Mouse (Mus musculus): Measurements from ENCODE around the gene Matn3. TPM values are rescaled to one million over a fixed set of nuclear protein-coding genes. Genes with fewer than 3 reads are reported as not detected.

The Matn3 gene
- polyA plus RNA-seq, 1 experiment from 2014 or later: 0.04 TPM

GRCm38 (mm10) chr12:9007811-9008210 is 60.1 kb downstream of the Matn3 start:
- H3K9me3 ChIP-seq (replicated peaks; ENCODE audit: low read length): no peaks in the 10 kb centered on the region
- H3K27me3 ChIP-seq (ENCODE audit: insufficient read depth, low read length): no peaks in the 10 kb centered on the region
- no peak for DNase-seq (ENCODE audit: low spot score)
- no peak for ATAC-seq (replicated peaks; ENCODE audit: low FRiP score, low read depth)
- no peak for TF ChIP-seq CTCF (IDR thresholded peaks at IDR 0.05; ENCODE audit: low read depth)
- H3K4me1 ChIP-seq (replicated peaks; ENCODE audit: insufficient read depth, low read length): no peaks in the 10 kb centered on the region
- H3K27ac ChIP-seq: no peak overlapping the region
- 93% methylated on average over 6 of the region's 6 CpGs for WGBS
- no peak overlapping the region for H3K4me2 ChIP-seq (ENCODE audit: low read length)
- 0 out of 2 replicates have a peak, but pooled peaks cover 12% of the 10 kb centered on the region for H3K36me3 ChIP-seq (ENCODE audit: insufficient read depth, low read length)
- H3K4me3 ChIP-seq (replicated peaks; ENCODE audit: low read depth, low read length): no peak overlapping the region
- H3K9ac ChIP-seq (ENCODE audit: low read depth, low read length): no peak overlapping the region

- 54% methylated on average over 4 of the region's 4 CpGs for WGBS
- no peaks in the 10 kb centered on the region for H3K27me3 ChIP-seq (ENCODE audit: insufficient read depth, low read length)
- H3K27ac ChIP-seq: no peak overlapping the region
- 0 out of 2 replicates have a peak overlapping the region, but pooled peaks have one; percentile 14 for H3K9ac ChIP-seq (ENCODE audit: low read depth, low read length)
- ATAC-seq (replicated peaks; ENCODE audit: low FRiP score, low read depth): no peak
- H3K36me3 ChIP-seq (ENCODE audit: insufficient read depth, low read length): 0 out of 2 replicates have a peak, but pooled peaks cover 12% of the 10 kb centered on the region
- H3K4me2 ChIP-seq (ENCODE audit: low read length): no peak overlapping the region
- no peak for DNase-seq (ENCODE audit: low spot score)
- no peaks in the 10 kb centered on the region for H3K4me1 ChIP-seq (replicated peaks; ENCODE audit: insufficient read depth, low read length)
- no peaks in the 10 kb centered on the region for H3K9me3 ChIP-seq (replicated peaks; ENCODE audit: low read length)
- H3K4me3 ChIP-seq (replicated peaks; ENCODE audit: low read depth, low read length): no peak overlapping the region
- TF ChIP-seq CTCF (IDR thresholded peaks at IDR 0.05; ENCODE audit: low read depth): no peak
These were observed 62.6 kb downstream of the Matn3 start for GRCm38 (mm10) chr12:9010311-9010710.

- H3K36me3 ChIP-seq (ENCODE audit: insufficient read depth, low read length): peaks cover 15% of the 10 kb centered on the region
- 92% methylated on average over 9 of the region's 9 CpGs for WGBS
- H3K4me3 ChIP-seq (replicated peaks; ENCODE audit: low read depth, low read length): no peak overlapping the region
- H3K27ac ChIP-seq: no peak overlapping the region
- no peaks in the 10 kb centered on the region for H3K4me1 ChIP-seq (replicated peaks; ENCODE audit: insufficient read depth, low read length)
- no peaks in the 10 kb centered on the region for H3K27me3 ChIP-seq (ENCODE audit: insufficient read depth, low read length)
- no peak overlapping the region for H3K4me2 ChIP-seq (ENCODE audit: low read length)
- H3K9ac ChIP-seq (ENCODE audit: low read depth, low read length): no peak overlapping the region
- no peak for DNase-seq (ENCODE audit: low spot score)
- TF ChIP-seq CTCF (IDR thresholded peaks at IDR 0.05; ENCODE audit: low read depth): no peak
- H3K9me3 ChIP-seq (replicated peaks; ENCODE audit: low read length): no peaks in the 10 kb centered on the region
- no peak for ATAC-seq (replicated peaks; ENCODE audit: low FRiP score, low read depth)
These were observed 68.6 kb downstream of the Matn3 start for GRCm38 (mm10) chr12:9016376-9016775.

GRCm38 (mm10) chr12:9020431-9020830 is 72.7 kb downstream of the Matn3 start:
- TF ChIP-seq CTCF (IDR thresholded peaks at IDR 0.05; ENCODE audit: low read depth): no peak
- Histone ChIP-seq H3K4me1 (replicated peaks; ENCODE audit: insufficient read depth, low read length) (no peaks in the 10 kb centered on the region), H3K9ac (ENCODE audit: low read depth, low read length) (no peak overlapping the region), H3K4me2 (ENCODE audit: low read length) (no peak overlapping the region), H3K4me3 (replicated peaks; ENCODE audit: low read depth, low read length) (no peak overlapping the region), H3K27ac (no peak overlapping the region), H3K36me3 (ENCODE audit: insufficient read depth, low read length) (peaks cover 9% of the 10 kb centered on the region), H3K27me3 (ENCODE audit: insufficient read depth, low read length) (no peaks in the 10 kb centered on the region), H3K9me3 (replicated peaks; ENCODE audit: low read length) (no peaks in the 10 kb centered on the region)
- 94% methylated on average over 8 of the region's 8 CpGs for WGBS
- ATAC-seq (replicated peaks; ENCODE audit: low FRiP score, low read depth): no peak
- DNase-seq (ENCODE audit: low spot score): no peak

- Histone ChIP-seq H3K9me3 (replicated peaks; ENCODE audit: low read length) (no peaks in the 10 kb centered on the region), H3K9ac (ENCODE audit: low read depth, low read length) (no peak overlapping the region), H3K4me3 (replicated peaks; ENCODE audit: low read depth, low read length) (no peak overlapping the region), H3K4me2 (ENCODE audit: low read length) (no peak overlapping the region), H3K36me3 (ENCODE audit: insufficient read depth, low read length) (peaks cover 12% of the 10 kb centered on the region), H3K27ac (no peak overlapping the region), H3K4me1 (replicated peaks; ENCODE audit: insufficient read depth, low read length) (no peaks in the 10 kb centered on the region), H3K27me3 (ENCODE audit: insufficient read depth, low read length) (no peaks in the 10 kb centered on the region)
- DNase-seq (ENCODE audit: low spot score) (no peak), ATAC-seq (replicated peaks; ENCODE audit: low FRiP score, low read depth) (no peak)
- 52% methylated on average over 3 of the region's 3 CpGs for WGBS
- no peak for TF ChIP-seq CTCF (IDR thresholded peaks at IDR 0.05; ENCODE audit: low read depth)
These were observed 73.3 kb downstream of the Matn3 start for GRCm38 (mm10) chr12:9020986-9021385.

Other genes with a start within 250 kb of the Matn3 start
- 39.0 and 41.9 TPM in 2 replicates for gene Sdc1, start 176.6 kb upstream of the Matn3 start, polyA plus RNA-seq (2015; fragmentation: Nextera tagmentation; extraction: Ambion mirVana)
- 446 and 479 TPM in 2 replicates for gene Laptm4a, start 26.3 kb upstream of the Matn3 start, polyA plus RNA-seq (2015; fragmentation: Nextera tagmentation; extraction: Ambion mirVana)
- gene Wdr35, start 26.0 kb downstream of the Matn3 start, polyA plus RNA-seq (2015; fragmentation: Nextera tagmentation; extraction: Ambion mirVana): 12.4 and 15.2 TPM in 2 replicates
- 29.2 and 34.8 TPM in 2 replicates for gene Ttc32, start 82.1 kb downstream of the Matn3 start, polyA plus RNA-seq (2015; fragmentation: Nextera tagmentation; extraction: Ambion mirVana)

Measured in kidney, postnatal 0 days (tissue).